Mouse (Mus musculus) left cerebral cortex, postnatal 14 days (tissue): ENCODE measurements around the gene Tmem270. TPM values are rescaled to one million over a fixed set of nuclear protein-coding genes. Genes with fewer than 3 reads are reported as not detected.

Experiments
- DNase-seq, 2 experiments: peaks; one replicate each; pipeline ENCODE4 v3.0.0; 2021 to 2022; ENCODE audit warnings: low spot score in 2 of 2, mixed read lengths in 1 of 2
- intact Hi-C: fragments of 180-260 bp; cut with DNase I; formaldehyde crosslinking; loops from one replicate; pipeline ENCODE4 v1.15.1; 2025
- total RNA-seq, 2 experiments: library from RNA; stranded (reverse); gene quantifications; 2 replicates each; pipeline ENCODE4 v1.2.3; 2021

Tmem270 gene
- total RNA-seq, 2 experiments from 2014 or later = not detected

DNA sequence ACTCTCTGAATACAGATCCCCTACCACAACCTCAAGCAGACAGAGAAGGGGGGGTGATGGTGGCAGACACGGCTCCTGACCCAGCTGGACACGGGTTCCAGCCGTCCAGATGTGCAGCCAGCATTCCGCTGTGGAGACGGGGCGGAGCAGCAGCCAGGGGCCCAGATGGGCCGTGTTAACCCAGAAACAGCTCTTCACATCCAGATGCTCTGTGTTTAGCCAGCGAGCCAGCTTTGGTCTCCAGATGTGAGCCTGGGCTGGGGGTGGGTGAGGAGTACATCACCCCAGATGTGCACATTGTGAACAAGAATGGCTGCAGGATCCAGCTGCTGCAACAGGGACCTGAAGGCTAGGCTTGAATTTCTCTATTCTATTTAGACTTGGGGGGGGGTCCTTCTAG, 11.2 kb downstream of the Tmem270 start:
- intact Hi-C loops = no loop called here
- no peak for DNase-seq

DNA sequence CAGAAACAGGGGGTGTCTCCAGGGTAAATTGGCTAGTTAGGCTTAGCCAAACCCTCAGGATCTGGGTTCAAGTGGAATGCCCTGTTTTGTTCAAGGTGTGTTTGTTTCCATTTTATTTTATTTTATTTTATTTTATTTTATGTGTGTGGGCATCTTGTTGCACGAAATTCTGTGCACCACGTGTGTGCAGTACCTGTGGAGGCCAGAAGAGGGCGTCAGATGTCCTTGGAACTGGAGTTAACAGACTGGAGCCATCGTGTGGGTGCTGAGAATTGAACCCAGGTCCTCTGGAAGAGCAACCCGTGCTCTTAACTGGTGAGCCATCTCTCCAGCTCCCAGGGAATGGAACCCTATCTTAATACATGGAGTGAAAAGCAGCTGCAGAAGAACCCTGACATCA, 13.8 kb downstream of the Tmem270 start:
- intact Hi-C loops = no loop called here
- DNase-seq = no peak

GRCm38 (mm10) chr5:134891552-134891951, 15.0 kb downstream of the Tmem270 start:
- intact Hi-C loops = no loop called here

GRCm38 (mm10) chr5:134890601-134891054, 15.9 kb downstream of the Tmem270 start:
- DNase-seq = no peak
- intact Hi-C loops = no loop called here

More at GRCm38 (mm10) chr5:134891552-134891951, 15.0 kb downstream of the Tmem270 start:
- no peak for DNase-seq

- intact Hi-C loops = no loop called here
- DNase-seq = no peak
These were observed 18.0 kb downstream of the Tmem270 start for GRCm38 (mm10) chr5:134888505-134888904.

DNA sequence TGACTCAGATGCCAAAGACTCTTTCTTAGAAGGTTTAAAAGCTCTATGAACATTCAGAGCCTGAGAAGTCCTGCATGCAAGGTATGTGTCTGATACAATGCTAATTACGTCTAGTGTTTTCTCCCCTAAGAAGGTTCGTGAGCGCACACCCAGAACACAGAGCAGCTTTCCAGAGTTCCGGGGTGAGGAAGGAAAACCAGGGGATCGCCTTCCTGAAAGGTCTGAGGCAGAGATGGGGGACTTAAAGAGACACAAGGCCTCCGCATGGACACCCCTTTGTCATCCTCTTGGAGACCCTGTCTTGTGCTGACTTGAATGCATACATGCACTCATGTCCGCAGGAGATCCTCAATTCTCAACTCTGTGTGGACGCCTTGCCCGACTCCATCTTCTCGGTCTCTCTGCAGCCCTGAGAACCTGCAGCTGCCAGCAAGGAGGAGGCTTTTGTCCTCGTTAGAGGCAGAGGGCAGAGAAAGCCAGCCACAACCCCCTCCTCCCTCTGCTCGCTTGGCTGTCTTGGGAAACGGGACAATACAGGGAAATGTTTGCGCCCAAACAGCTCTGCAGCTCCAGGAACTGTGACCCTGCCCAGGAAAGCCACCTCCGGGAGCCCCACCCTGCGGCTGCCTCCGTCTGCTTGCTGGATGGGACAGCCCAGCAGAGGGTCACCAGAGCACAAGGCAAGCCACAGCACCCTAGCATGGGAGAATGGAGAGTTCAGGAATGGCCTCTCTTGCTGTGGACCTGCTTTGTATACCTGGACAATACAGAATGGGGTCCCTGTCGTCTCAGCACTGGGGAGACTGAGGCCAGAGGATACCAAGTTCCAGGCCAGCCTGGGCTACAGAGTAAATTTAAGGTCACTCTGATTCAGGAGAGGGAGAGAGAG, 18.8 kb downstream of the Tmem270 start:
- intact Hi-C loops = no loop called here
- DNase-seq = no peak

- intact Hi-C loops = no loop called here
- DNase-seq = peak in 1 of 2 experiments; percentile 9
These were observed 23.5 kb downstream of the Tmem270 start for GRCm38 (mm10) chr5:134883077-134883476.

DNA sequence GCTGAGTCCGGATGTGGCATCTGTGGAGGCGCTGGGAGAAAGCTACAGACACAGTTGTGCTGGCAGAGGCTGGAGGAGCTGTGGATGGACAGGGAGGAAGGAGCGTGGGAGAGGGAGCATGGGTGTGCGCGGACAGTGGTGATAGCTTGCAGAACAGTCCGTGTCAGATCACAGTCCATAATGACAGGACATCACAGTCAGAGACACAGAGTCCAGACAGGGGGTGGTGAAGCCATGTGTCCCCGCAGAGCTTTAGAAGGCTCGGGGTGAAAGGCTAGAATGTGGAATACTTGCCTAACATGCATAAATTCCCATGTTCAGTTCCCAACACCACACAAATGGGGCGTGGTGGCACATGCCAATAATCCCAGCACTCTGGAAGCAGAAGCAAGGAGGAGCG, 29.7 kb downstream of the Tmem270 start:
- no peak for DNase-seq
- intact Hi-C loops = no loop called here

GRCm38 (mm10) chr5:134875245-134875644, 31.3 kb downstream of the Tmem270 start:
- DNase-seq = no peak
- intact Hi-C loops = no loop called here

GRCm38 (mm10) chr5:134873956-134874879, 32.3 kb downstream of the Tmem270 start:
- DNase-seq = peak; percentile 43 to 64
- intact Hi-C loops = no loop called here

DNA sequence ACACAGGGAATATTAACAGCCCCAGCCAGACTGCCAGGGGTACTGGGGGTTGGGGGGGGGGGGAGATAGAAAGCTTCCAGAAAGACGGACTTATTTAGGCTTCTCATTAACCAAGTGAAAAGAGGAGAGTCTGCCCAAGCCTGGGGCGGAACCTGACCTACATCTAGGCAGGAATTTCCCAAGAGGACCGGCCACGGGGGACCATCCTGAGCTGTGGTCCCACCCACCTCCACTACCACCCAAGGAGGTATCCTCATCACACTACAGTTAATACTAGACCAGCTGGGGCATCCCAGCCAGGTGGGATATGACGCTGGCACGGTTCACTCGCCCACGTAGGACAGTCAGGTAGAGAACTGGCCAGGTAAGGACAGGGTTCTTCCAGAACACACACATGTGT, 33.5 kb downstream of the Tmem270 start:
- no peak for DNase-seq
- intact Hi-C loops = no loop called here

GRCm38 (mm10) chr5:134872597-134872996, 33.9 kb downstream of the Tmem270 start:
- DNase-seq = no peak
- intact Hi-C loops = no loop called here

GRCm38 (mm10) chr5:134868506-134868905, 38.0 kb downstream of the Tmem270 start:
- no peak for DNase-seq
- intact Hi-C loops = no loop called here

DNA sequence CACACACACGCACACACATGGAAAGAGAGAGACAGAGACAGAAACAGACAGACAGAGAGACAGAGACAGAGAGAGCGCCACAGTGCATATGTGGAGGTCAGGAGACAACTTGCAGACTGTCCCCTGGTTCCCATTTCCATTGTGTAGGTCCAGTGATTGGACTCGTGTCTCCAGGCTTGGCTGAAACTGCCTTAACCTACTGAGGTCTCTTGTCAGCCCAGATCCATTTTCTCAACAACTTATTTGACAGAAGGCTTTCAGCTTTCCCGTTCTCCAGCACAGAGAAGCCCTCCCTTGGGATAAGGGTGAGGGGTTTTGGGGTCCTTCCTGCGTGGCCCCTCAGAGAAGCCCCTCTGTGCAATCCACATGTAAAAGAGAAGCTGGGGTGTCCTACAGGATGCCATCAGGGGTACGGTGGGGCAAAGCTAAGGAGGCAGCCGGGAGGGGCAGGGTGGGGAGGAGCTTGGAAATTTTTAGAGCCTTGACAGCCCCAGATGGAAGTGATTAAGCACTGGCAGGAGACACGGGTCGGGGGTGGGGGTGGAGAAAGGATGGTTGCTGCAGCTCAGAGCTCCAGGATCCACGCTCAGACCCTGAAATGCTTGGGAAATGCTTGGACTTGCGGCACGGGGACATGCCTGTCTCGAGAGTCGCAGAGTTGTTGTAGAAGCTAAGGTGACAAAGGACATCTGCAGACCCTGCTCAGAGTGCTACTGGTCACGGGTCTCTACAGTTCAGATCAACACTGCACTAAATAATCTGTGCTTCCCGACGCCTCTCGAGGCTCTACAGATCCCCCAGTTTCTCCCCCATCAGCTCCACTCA, 39.0 kb downstream of the Tmem270 start:
- intact Hi-C loops = no loop called here
- DNase-seq = no peak

DNA sequence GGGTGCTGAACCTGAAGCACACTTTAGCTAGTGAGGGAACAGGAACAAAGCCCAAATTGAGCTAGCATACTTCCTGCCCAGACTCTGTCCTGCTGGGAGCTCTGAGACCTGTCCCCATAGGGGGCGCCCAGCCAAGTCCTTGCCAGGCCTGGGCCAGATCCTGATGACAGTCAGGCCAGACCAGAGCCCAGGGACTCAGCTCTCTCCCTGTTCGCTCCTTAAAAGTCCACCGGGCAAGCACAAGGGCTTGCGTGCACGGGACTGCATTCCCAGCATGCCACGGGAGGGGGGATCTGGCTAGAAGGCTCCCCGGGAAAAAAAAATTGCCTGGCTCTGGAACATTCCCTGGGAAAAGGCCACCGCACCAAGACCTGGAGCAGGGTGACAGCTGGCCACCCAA, 41.4 kb downstream of the Tmem270 start:
- intact Hi-C loops = no loop called here
- peak in 1 of 2 experiments; percentile 31 for DNase-seq

DNA sequence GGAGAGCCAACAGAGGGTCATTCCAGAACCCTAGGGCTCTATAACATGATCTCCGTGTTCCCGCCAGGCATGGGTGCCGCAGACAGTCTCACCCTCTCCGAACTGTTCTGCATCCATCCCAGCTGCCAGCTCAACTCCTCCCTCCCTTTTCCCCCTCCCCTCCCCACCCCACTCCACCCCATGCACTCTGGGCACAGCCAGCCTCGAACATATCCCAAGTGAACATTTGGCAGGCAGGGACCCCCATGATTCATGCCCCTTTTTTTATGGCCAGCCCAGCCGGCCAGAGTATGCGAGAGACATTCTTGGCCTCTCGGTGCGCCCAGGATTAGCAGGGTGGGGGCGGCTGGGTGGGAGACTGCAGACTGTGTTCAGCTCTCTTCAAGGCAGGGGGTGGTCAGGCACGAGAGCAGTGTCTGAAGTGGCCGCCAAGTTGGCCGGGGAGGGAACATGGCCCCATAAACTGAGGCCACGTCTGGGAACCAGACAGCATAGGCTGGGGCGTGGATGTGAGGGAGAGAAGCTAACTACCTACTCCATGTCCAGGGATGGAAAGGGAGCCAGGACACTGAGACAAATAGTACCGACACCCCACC, 44.5 kb downstream of the Tmem270 start:
- no peak for DNase-seq
- intact Hi-C loops = no loop called here

- intact Hi-C loops = no loop called here
- DNase-seq = no peak
These were observed 47.3 kb downstream of the Tmem270 start for GRCm38 (mm10) chr5:134859193-134859592.

DNA sequence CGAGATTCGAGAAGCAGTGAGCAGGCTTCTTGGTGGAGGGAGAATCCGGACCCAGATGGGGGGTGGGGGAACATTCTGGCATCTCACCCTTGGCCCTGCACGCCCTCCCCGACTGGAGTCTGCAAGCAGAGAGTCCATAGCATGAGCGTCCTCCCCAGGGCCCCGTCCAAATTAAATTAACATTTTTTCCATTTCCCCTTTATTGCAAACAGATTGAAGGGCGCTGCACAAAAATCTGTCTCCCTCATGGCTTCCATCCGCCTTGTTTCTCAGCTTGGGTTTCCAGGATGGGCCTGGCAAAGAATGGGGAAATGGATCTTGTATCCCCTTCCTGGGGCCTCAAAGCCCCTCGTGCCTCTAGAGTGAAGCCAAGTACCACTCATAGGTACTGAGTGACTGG, 48.2 kb downstream of the Tmem270 start:
- intact Hi-C loops = no loop called here
- no peak for DNase-seq

- DNase-seq = no peak
- intact Hi-C loops = no loop called here
These were observed 53.7 kb downstream of the Tmem270 start for GRCm38 (mm10) chr5:134852873-134853272.
